Mouse (Mus musculus) E14TG2a.4 (cell line): ENCODE results near the gene Acta1.

Experiments used
- CTCF ChIP-seq: conservative IDR thresholded peaks from 2 replicates; pipeline ENCODE4 v1.5.1; 2014; ENCODE audit warnings: low read length
- NANOG ChIP-seq: IDR thresholded peaks from 2 replicates; pipeline ENCODE4 v1.6.1; 2014; ENCODE audit warnings: borderline replicate concordance, low read length, mixed read lengths
- POU5F1 ChIP-seq: IDR thresholded peaks from 2 replicates; pipeline ENCODE4 v1.6.1; 2014; ENCODE audit warnings: low read length, borderline replicate concordance

DNA sequence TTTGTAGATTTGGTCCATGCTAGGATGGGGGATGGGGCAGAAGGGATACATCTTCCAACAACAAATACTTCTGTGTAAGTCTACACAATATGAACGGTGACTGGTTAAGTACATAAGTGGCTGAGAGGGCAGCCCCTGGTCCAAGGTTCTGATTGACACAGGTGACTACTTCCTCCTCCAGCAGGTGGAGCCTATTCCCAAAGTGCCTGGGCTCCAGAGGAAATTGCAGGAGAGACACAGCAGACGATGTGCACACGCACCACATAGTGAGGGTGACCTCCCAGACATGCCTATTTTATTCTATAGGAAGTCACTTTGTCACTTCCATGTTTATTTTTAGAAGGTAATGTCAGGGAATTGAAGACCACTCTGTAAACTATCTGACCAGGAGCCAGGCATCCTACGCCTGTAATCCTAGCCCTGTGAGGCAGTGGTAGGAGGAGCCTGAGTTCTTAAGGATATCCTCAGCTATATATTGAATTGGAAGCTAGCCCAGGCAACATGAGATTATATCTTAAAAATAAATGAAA, 13.7 kb downstream of the Acta1 start:
- TF ChIP-seq CTCF (no peak), NANOG (no peak), POU5F1 (no peak)
